Mouse (Mus musculus): ENCODE measurements around the gene Ap1b1.

Ap1b1 gene

GRCm38 (mm10) chr11:4986695-4987486 is at the start of gene Ap1b1:
Ap1b1 (plus strand) TSS chr11:4986824.
- DNase-seq, result peak; percentile 86

GRCm38 (mm10) chr11:4946530-4946929 is 40.1 kb upstream of the Ap1b1 start:
- no peak for DNase-seq

- DNase-seq, result peak; percentile 85
Observed at GRCm38 (mm10) chr11:4946947-4947812, 39.4 kb upstream of the Ap1b1 start.

GRCm38 (mm10) chr11:4947813-4948174 is 38.8 kb upstream of the Ap1b1 start, which contains the start of gene Nefh:
Nefh (minus strand) TSS chr11:4948064.
- peak; percentile 37 for DNase-seq

- no peak for DNase-seq
Observed at GRCm38 (mm10) chr11:4948792-4949191, 37.8 kb upstream of the Ap1b1 start.

- DNase-seq, result peak; percentile 38
Observed at GRCm38 (mm10) chr11:4949256-4950044, 37.2 kb upstream of the Ap1b1 start.

- DNase-seq, result no peak
Observed at GRCm38 (mm10) chr11:4953401-4953800, 33.2 kb upstream of the Ap1b1 start.

- no peak for DNase-seq
Observed at GRCm38 (mm10) chr11:4953918-4954317, 32.7 kb upstream of the Ap1b1 start.

GRCm38 (mm10) chr11:4963099-4963808 is 23.4 kb upstream of the Ap1b1 start:
- no peak for DNase-seq

- DNase-seq, result no peak
Observed at GRCm38 (mm10) chr11:4966325-4966724, 20.3 kb upstream of the Ap1b1 start.

- DNase-seq, result no peak
Observed at GRCm38 (mm10) chr11:4966888-4967287, 19.7 kb upstream of the Ap1b1 start.

GRCm38 (mm10) chr11:4967549-4967948 is 19.1 kb upstream of the Ap1b1 start:
- no peak for DNase-seq

- no peak for DNase-seq
Observed at GRCm38 (mm10) chr11:4968376-4968775, 18.2 kb upstream of the Ap1b1 start.

GRCm38 (mm10) chr11:4972967-4973870 is 13.4 kb upstream of the Ap1b1 start:
- peak; percentile 39 for DNase-seq

GRCm38 (mm10) chr11:4973871-4974256 is 12.8 kb upstream of the Ap1b1 start:
- no peak for DNase-seq

- DNase-seq, result no peak
Observed at GRCm38 (mm10) chr11:4974376-4975122, 12.1 kb upstream of the Ap1b1 start.

- DNase-seq, result peak; percentile 75
Observed at GRCm38 (mm10) chr11:4975623-4976022, 11.0 kb upstream of the Ap1b1 start.

GRCm38 (mm10) chr11:4983010-4983409 is 3.6 kb upstream of the Ap1b1 start:
- no peak for DNase-seq

GRCm38 (mm10) chr11:4983538-4983937 is 3.1 kb upstream of the Ap1b1 start:
- no peak for DNase-seq

- DNase-seq, result no peak
Observed at GRCm38 (mm10) chr11:4984249-4984648, 2.4 kb upstream of the Ap1b1 start.

GRCm38 (mm10) chr11:4984799-4985198 is 1.8 kb upstream of the Ap1b1 start:
- no peak for DNase-seq

Measured in right cerebral cortex, postnatal 14 days (tissue).